ENCODE assay signal across 26 mouse cellular contexts in the genomic region with DNA sequence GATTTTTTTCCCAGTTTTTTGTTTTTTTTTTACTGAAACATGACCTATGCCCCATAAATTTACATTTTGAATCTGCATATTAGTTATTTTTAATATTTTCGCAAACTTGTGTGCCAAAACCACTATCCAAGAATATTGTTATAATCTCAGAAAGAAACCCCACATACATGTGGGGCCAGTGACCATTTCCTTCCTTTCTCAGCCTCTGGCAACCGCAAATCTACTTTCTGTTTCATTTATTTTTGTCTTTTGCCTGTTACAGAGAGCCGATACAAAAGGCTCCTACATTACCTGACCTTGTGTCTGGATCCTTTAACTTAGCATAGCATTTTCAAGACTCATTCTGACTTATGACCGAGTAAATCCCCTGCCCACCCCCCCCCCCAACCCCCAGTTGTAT.
DNase-seq lines count a peak whose midpoint lies in the region; ATAC-seq and TF ChIP-seq lines count a peak whose summit lies in the region.
"Had no signal": no experiment of that assay in that cellular context is flagged by ENCODE, and none has a peak within 500 bp of the region (broad histone marks: within the 10 kb centered on the region; RNA-seq: fewer than 3 reads in every experiment).

No protein-coding gene starts in this region.

- TF ChIP-seq CTCF in liver, adult 2 months (IDR thresholded peaks at IDR 0.05; ENCODE audit: low read depth, low read length), result no peak

- intact Hi-C loops in gastrocnemius, postnatal 14 days (cut with DNase I; ENCODE audit: low total_unique reads), result no loop called here

- WGBS in liver, adult 2 months, result 74% methylated on average over 4 of the region's 4 CpGs
- WGBS in liver, embryonic 12.5 days (ENCODE audit: insufficient replicate concordance), result 36% methylated on average over 4 of the region's 4 CpGs

- no peak overlapping the region for H3K9ac ChIP-seq in liver, adult 2 months (ENCODE audit: low read depth, low read length)
- H3K9ac ChIP-seq in liver, embryonic 12.5 days, result no peak overlapping the region
- H3K9ac ChIP-seq: forebrain, postnatal 0 days; heart, embryonic 13.5 days; liver, embryonic 14.5 days; neural tube, embryonic 12.5 days had no signal

- H3K4me1 ChIP-seq in liver, adult 2 months (ENCODE audit: control insufficient read depth, insufficient read depth, low read length), result no peaks in the 10 kb centered on the region; the same call in 1 of the 2 replicates
- peaks cover 23% of the 10 kb centered on the region for H3K4me1 ChIP-seq in liver, embryonic 12.5 days
- H3K4me1 ChIP-seq: neural tube, embryonic 12.5 days had no signal

- no peak overlapping the region for H3K4me3 ChIP-seq in liver, adult 2 months (ENCODE audit: insufficient read depth, low read depth, low read length)
- no peak overlapping the region for H3K4me3 ChIP-seq in liver, embryonic 12.5 days
- H3K4me3 ChIP-seq: forebrain, embryonic 10.5 days; heart, embryonic 13.5 days; left cerebral cortex, adult 2 months; limb, embryonic 10.5 days; neural tube, embryonic 12.5 days had no signal

- H3K36me3 ChIP-seq in liver, adult 2 months (ENCODE audit: control insufficient read depth, insufficient read depth, low read length), result no peaks in the 10 kb centered on the region
- H3K36me3 ChIP-seq in liver, embryonic 12.5 days, result no peaks in the 10 kb centered on the region
- H3K36me3 ChIP-seq: forebrain, embryonic 10.5 days; heart, embryonic 13.5 days; limb, embryonic 10.5 days; neural tube, embryonic 12.5 days had no signal

- DNase-seq in liver, adult 2 months (ENCODE audit: extremely low read depth, low read depth, low spot score), result peak; percentile 11
- peak; percentile 62 for DNase-seq in CD4-positive, CD25-positive, alpha-beta regulatory T cell, adult 2 months (ENCODE audit: low read depth, low spot score)
- DNase-seq in ovary, adult 18-20 months (ENCODE audit: low spot score), result no peak
- no peak for DNase-seq in gastrocnemius, postnatal 14 days
- no peak for DNase-seq in adrenal gland, adult 2 months
- DNase-seq: adrenal gland, postnatal 36 days; cerebellum, adult 11-12 months; cerebellum, postnatal 14 days; forebrain, postnatal 0 days; heart, adult 18-20 months; heart, postnatal 4 days; kidney, adult 11 months; kidney, postnatal 25 days; layer of hippocampus, adult 9-11 months; lung, postnatal 10 days; right cerebral cortex, postnatal 14 days had no signal

- H3K79me2 ChIP-seq in liver, adult 2 months (ENCODE audit: control insufficient read depth, insufficient read depth, low read length), result no peaks in the 10 kb centered on the region

- no peak for ATAC-seq in liver, embryonic 12.5 days
- ATAC-seq in hematopoietic stem cell, adult 5-6 weeks (replicated peaks in 1 of 2; ENCODE audit: insufficient read depth in 1 of 2, low FRiP score in 2 of 2, low TSS enrichment in 1 of 2, low read depth in 1 of 2, poor library complexity in 2 of 2, severe bottlenecking in 2 of 2), result peak; percentile 77 to 82
- peak; percentile 57 for ATAC-seq in megakaryocyte progenitor cell, adult 5-6 weeks (replicated peaks; ENCODE audit: poor library complexity)
- ATAC-seq: forebrain, postnatal 0 days; hindbrain, embryonic 16.5 days had no signal

- no peak for TF ChIP-seq POLR2A in liver, adult 2 months (IDR thresholded peaks at IDR 0.05; ENCODE audit: extremely low read depth, insufficient read depth, low read length)

- no peak overlapping the region for H3K27ac ChIP-seq in liver, adult 2 months (replicated peaks; ENCODE audit: insufficient read depth, low read depth, low read length)
- H3K27ac ChIP-seq in liver, embryonic 12.5 days, result no peak overlapping the region
- H3K27ac ChIP-seq: forebrain, embryonic 10.5 days; heart, embryonic 13.5 days; left cerebral cortex, adult 2 months; limb, embryonic 10.5 days; liver, embryonic 14.5 days; neural tube, embryonic 12.5 days had no signal

- H3K27me3 ChIP-seq in liver, adult 2 months (ENCODE audit: control insufficient read depth, insufficient read depth, low read length), result no peaks in the 10 kb centered on the region
- H3K27me3 ChIP-seq in liver, embryonic 12.5 days (replicated peaks), result no peaks in the 10 kb centered on the region
- H3K27me3 ChIP-seq: heart, embryonic 13.5 days; neural tube, embryonic 12.5 days had no signal

- H3K4me2 ChIP-seq in liver, embryonic 12.5 days, result no peak overlapping the region
- H3K4me2 ChIP-seq: heart, embryonic 13.5 days; neural tube, embryonic 12.5 days had no signal

- no peaks in the 10 kb centered on the region for H3K9me3 ChIP-seq in liver, embryonic 12.5 days (replicated peaks)
- H3K9me3 ChIP-seq: forebrain, embryonic 10.5 days; heart, embryonic 13.5 days; limb, embryonic 10.5 days; neural tube, embryonic 12.5 days had no signal

Comparison
In these comparisons a context has a peak if more than half of its experiments do, and no peak if none do; other contexts are left out.
1. DNase-seq: peak in liver, adult 2 months (single experiment) and CD4-positive, CD25-positive, alpha-beta regulatory T cell, adult 2 months (single experiment); none in ovary, adult 18-20 months (single experiment), gastrocnemius, postnatal 14 days (single experiment) and adrenal gland, adult 2 months (single experiment).